Comparison of ENCODE assay signal across 13 mouse cellular contexts in the genomic region with DNA sequence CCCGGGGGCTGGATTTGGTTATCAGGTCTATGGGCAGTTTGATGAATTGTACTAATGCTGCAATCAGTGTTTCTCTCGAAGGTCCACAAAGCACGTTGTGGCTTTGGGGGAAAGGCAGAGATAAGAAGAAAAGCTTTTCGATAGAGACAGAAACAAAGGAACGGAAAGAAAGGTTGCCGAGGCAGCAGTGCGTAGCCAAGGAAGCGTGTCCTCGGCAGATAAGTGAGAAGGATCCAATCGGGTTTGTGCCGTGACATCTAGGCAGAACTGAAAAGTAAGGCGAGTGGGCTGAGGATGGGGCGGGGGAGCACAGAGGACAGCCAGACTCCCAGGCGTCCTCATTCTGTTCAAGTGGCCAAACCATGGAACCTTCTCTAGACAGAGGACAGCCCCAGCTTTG.
DNase-seq lines count a peak whose midpoint lies in the region; ATAC-seq and TF ChIP-seq lines count a peak whose summit lies in the region.
"Had no signal": no experiment of that assay in that cellular context is flagged by ENCODE, and none has a peak within 500 bp of the region (broad histone marks: within the 10 kb centered on the region; RNA-seq: fewer than 3 reads in every experiment).

No protein-coding gene starts in this region.

- no peaks in the 10 kb centered on the region for H3K36me3 ChIP-seq in hindbrain, embryonic 10.5 days
- no peaks in the 10 kb centered on the region for H3K36me3 ChIP-seq in hindbrain, postnatal 0 days (ENCODE audit: insufficient read depth, low read length)
- no peaks in the 10 kb centered on the region for H3K36me3 ChIP-seq in liver, postnatal 0 days (replicated peaks; ENCODE audit: insufficient read depth, low read length)
- no peaks in the 10 kb centered on the region for H3K36me3 ChIP-seq in neural tube, embryonic 13.5 days
- H3K36me3 ChIP-seq: forebrain, embryonic 15.5 days; liver, embryonic 15.5 days had no signal

- H3K27ac ChIP-seq in hindbrain, embryonic 10.5 days: peak overlapping the region; percentile 62; the same call in 1 of the 2 replicates
- no peak overlapping the region for H3K27ac ChIP-seq in hindbrain, postnatal 0 days
- H3K27ac ChIP-seq in liver, postnatal 0 days (ENCODE audit: low read depth): no peak overlapping the region
- H3K27ac ChIP-seq in neural tube, embryonic 13.5 days (replicated peaks): peak overlapping the region; percentile 43; the same call in 1 of the 2 replicates
- H3K27ac ChIP-seq: forebrain, embryonic 15.5 days; liver, embryonic 15.5 days; macrophage had no signal

- no peaks in the 10 kb centered on the region for H3K9me3 ChIP-seq in hindbrain, embryonic 10.5 days
- H3K9me3 ChIP-seq in hindbrain, postnatal 0 days (ENCODE audit: low read length): no peaks in the 10 kb centered on the region
- H3K9me3 ChIP-seq in liver, postnatal 0 days (ENCODE audit: low read length): no peaks in the 10 kb centered on the region
- H3K9me3 ChIP-seq in neural tube, embryonic 13.5 days: no peaks in the 10 kb centered on the region
- H3K9me3 ChIP-seq: forebrain, embryonic 15.5 days; liver, embryonic 15.5 days had no signal

- ATAC-seq in hindbrain, postnatal 0 days: no peak
- ATAC-seq in liver, postnatal 0 days: no peak
- ATAC-seq in neural tube, embryonic 13.5 days (ENCODE audit: low read depth): peak; percentile 16; the same call in 1 of the 2 replicates
- ATAC-seq: forebrain, embryonic 15.5 days; intestine, embryonic 16.5 days had no signal

- TF ChIP-seq CTCF in hindbrain, postnatal 0 days (IDR thresholded peaks at IDR 0.05; ENCODE audit: low read depth): no peak
- TF ChIP-seq CTCF in liver, postnatal 0 days (IDR thresholded peaks at IDR 0.05; ENCODE audit: low read depth): no peak

- 0 out of 2 replicates have a peak, but pooled peaks have one; percentile 19 for TF ChIP-seq EP300 in liver, postnatal 0 days (IDR thresholded peaks at IDR 0.05; ENCODE audit: low read depth)

- WGBS in hindbrain, embryonic 10.5 days: 35% methylated on average over 14 of the region's 14 CpGs
- 25% methylated on average over 14 of the region's 14 CpGs for WGBS in hindbrain, postnatal 0 days
- 29% methylated on average over 14 of the region's 14 CpGs for WGBS in liver, postnatal 0 days (ENCODE audit: insufficient replicate concordance)
- WGBS in neural tube, embryonic 13.5 days: 47% methylated on average over 14 of the region's 14 CpGs

- H3K27me3 ChIP-seq in hindbrain, embryonic 10.5 days (ENCODE audit: insufficient read depth, poor library complexity, severe bottlenecking): no peaks in the 10 kb centered on the region
- no peaks in the 10 kb centered on the region for H3K27me3 ChIP-seq in hindbrain, postnatal 0 days (ENCODE audit: insufficient read depth, low read length)
- H3K27me3 ChIP-seq in liver, postnatal 0 days (ENCODE audit: insufficient read depth, low read length): no peaks in the 10 kb centered on the region
- no peaks in the 10 kb centered on the region for H3K27me3 ChIP-seq in neural tube, embryonic 13.5 days
- H3K27me3 ChIP-seq: forebrain, embryonic 15.5 days had no signal

- peaks cover 20% of the 10 kb centered on the region for H3K4me1 ChIP-seq in hindbrain, embryonic 10.5 days (replicated peaks)
- peaks cover 7% of the 10 kb centered on the region; the same call in 1 of the 2 replicates for H3K4me1 ChIP-seq in hindbrain, postnatal 0 days (ENCODE audit: insufficient read depth, low read length)
- no peaks in the 10 kb centered on the region for H3K4me1 ChIP-seq in liver, postnatal 0 days (ENCODE audit: insufficient read depth)
- H3K4me1 ChIP-seq in neural tube, embryonic 13.5 days (replicated peaks): peaks cover 17% of the 10 kb centered on the region
- H3K4me1 ChIP-seq: forebrain, embryonic 15.5 days had no signal

- DNase-seq in hindbrain, embryonic 10.5 days (ENCODE audit: low spot score): no peak
- DNase-seq in hindbrain, postnatal 0 days (ENCODE audit: low spot score): no peak
- peak; percentile 24 for DNase-seq in c-Kit-positive CD71-negative TER-119-negative erythroid progenitor cells, embryonic 14.5 days (ENCODE audit: low read depth)
- no peak for DNase-seq in liver, postnatal 0 days
- DNase-seq in kidney, adult 9 months: no peak
- DNase-seq in frontal cortex, postnatal 25 days (ENCODE audit: low spot score in 2 of 2): no peak
- DNase-seq: cerebellum, postnatal 14 days; thymus, postnatal 25 days had no signal

- H3K9ac ChIP-seq in hindbrain, postnatal 0 days (replicated peaks; ENCODE audit: low read length): no peak overlapping the region
- H3K9ac ChIP-seq in liver, postnatal 0 days (replicated peaks): no peak overlapping the region
- H3K9ac ChIP-seq in neural tube, embryonic 13.5 days: no peak overlapping the region
- H3K9ac ChIP-seq: forebrain, embryonic 15.5 days; liver, embryonic 15.5 days had no signal

- H3K4me2 ChIP-seq in hindbrain, postnatal 0 days (ENCODE audit: low read depth, low read length): no peak overlapping the region
- H3K4me2 ChIP-seq in liver, postnatal 0 days (ENCODE audit: low read depth, low read length): no peak overlapping the region
- no peak overlapping the region for H3K4me2 ChIP-seq in neural tube, embryonic 13.5 days
- H3K4me2 ChIP-seq: forebrain, embryonic 15.5 days; liver, embryonic 15.5 days had no signal

- no peak overlapping the region for H3K4me3 ChIP-seq in hindbrain, embryonic 10.5 days
- H3K4me3 ChIP-seq in hindbrain, postnatal 0 days (ENCODE audit: low read length): no peak overlapping the region
- H3K4me3 ChIP-seq in liver, postnatal 0 days (ENCODE audit: low read depth, low read length): no peak overlapping the region
- H3K4me3 ChIP-seq in neural tube, embryonic 13.5 days: no peak overlapping the region
- H3K4me3 ChIP-seq: forebrain, embryonic 15.5 days; liver, embryonic 15.5 days had no signal

Comparison
In these comparisons a context has a peak if more than half of its experiments do, and no peak if none do; other contexts are left out.
1. H3K27ac ChIP-seq: peak in hindbrain, embryonic 10.5 days (single experiment) and neural tube, embryonic 13.5 days (single experiment); none in hindbrain, postnatal 0 days (single experiment) and liver, postnatal 0 days (single experiment).